Mouse (Mus musculus) CD4-positive, CD25-positive, alpha-beta regulatory T cell, adult 2 months (primary cell): ENCODE results near the gene Vsir.

Experiments used
- DNase-seq: peaks from one replicate; pipeline ENCODE4 v3.0.0-alpha.2; 2012; ENCODE audit warnings: low read depth, low spot score

Vsir gene

GRCm38 (mm10) chr10:60353241-60354002 is 6.8 kb downstream of the Vsir start:
- DNase-seq, result no peak

DNA sequence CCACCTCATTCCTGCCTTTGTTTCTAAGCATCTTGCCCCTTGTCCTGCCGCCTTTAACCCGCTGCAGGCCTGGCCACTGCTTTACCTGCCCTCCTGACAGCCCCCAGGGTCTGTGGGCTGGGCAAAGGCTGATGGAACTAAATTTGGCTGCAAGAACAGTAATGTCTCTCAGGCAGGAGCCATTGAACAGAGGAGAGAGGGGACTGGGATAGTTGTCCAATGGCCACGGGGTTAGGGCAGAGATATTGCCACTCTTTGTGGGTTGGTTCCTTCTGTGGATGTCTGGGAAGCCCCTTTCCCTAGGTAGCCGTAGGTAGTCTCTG is 7.3 kb downstream of the Vsir start:
- DNase-seq, result no peak

- no peak for DNase-seq
Observed at GRCm38 (mm10) chr10:60354881-60355677, 8.4 kb downstream of the Vsir start.

- no peak for DNase-seq
Observed at GRCm38 (mm10) chr10:60357441-60357840, 10.8 kb downstream of the Vsir start.

- DNase-seq, result no peak
Observed at GRCm38 (mm10) chr10:60357901-60358300, 11.2 kb downstream of the Vsir start.

GRCm38 (mm10) chr10:60358776-60359175 is 12.1 kb downstream of the Vsir start:
- DNase-seq, result no peak

DNA sequence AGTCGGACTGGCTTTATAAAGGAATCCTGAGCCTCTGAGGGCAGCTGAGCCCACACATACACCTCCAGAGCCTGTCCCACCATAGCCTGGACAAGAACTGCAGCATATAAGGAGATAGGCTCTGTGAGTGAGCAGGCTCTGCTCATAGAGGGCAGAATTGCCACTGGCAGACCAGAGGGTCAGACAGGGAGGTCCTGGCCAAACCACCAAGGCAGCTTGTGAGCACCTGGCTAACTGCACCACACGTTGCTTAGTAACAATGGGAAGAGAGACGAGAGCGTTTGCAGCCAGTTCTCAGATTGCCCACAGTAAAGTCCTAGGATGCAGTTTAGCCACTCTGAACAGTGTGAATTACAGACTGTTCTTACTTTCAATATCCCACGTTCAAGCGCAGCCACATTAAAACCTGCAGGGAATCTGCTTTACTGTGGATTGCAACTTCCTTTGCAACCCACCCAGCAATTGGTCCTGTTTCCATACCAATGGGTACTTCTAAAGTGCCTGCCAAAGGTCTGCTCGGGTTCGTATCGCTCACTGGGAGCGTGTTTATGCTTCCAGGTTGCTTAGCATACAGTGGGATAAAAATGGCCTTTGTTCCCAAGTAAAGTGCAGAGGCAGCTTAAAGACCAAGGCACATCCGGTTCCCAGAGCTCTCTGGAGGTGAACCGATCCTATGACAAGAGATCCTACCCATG is 15.1 kb downstream of the Vsir start:
- DNase-seq, result no peak

- DNase-seq, result no peak
Observed at GRCm38 (mm10) chr10:60362310-60362628, 15.6 kb downstream of the Vsir start.

DNA sequence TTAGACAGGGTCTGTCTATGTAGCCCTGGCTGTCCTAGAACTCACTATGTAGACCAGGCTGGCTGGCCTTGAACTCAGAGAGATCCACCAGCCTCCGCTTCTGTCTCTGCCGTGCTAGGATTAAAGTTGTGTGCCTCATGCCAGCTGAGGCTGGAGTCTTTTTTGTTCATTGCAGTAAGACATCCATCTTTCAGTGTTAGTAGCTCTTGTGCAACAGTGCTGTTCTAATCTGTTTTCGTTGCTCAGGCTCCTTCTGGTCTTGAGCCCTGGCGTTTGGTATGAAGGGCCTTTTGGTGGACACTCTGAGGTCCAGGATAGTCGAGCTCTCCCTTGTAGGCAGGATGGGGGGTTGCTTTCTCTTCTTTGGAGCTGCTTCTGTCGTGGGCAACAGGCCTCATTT is 16.8 kb downstream of the Vsir start:
- DNase-seq, result no peak

DNA sequence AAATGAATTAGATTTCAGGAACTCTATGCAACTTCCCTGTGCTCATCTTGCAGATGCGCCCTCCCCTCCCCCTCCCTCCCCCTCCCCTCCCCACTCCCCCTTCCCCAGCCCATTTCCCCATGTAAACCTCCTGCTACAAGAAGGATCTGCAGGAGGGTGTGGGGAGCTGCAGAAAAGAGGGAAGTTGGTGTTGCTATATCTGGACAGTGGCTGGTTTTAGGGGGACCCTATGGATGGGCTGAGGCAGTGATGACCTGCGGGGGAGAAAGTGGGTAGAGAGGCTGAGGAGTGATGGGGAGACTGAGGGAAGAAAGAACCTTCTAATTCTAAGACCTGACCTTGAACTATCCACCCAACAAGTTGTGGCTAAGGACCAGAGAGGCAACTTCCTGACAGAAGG is 20.5 kb downstream of the Vsir start:
- no peak for DNase-seq

DNA sequence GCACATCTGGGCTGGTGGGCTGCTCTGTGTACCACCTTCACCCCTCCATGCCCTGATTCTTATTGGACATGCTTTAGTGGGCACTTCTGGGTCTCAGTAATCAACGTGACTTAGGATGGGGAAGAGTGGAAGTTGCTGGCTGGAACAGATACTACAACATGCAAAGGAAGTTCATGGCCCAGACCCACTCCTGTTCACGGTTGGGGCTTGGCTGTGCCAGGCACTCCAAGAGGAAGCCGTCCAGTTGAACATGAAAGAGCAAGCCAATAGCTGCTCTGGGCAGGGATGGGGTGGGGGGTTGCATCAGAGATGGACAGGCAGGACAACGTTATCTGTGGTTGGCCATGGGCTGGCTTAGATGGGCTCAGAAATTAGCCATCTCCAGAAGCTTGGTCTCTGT is 21.3 kb downstream of the Vsir start:
- DNase-seq, result no peak

DNA sequence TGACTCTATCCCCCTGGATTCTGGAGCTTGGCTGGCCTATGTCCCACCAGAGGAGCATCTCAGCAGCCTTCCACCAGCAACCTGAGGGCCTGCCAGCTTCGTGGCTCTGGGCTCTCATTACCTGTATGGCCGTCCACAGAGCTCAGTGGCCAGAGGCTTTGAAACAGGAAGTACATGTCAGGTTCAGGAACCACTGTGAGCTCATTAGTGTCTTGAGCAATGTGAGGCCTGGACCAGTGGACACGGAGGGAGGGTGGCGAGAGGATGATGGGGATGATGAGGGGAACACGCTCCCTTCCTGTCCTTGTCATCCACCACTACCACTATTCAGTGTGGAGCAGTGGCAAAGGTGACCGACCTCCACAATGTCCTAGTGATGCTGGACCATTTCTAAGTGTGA is 22.8 kb downstream of the Vsir start:
- DNase-seq, result no peak

DNA sequence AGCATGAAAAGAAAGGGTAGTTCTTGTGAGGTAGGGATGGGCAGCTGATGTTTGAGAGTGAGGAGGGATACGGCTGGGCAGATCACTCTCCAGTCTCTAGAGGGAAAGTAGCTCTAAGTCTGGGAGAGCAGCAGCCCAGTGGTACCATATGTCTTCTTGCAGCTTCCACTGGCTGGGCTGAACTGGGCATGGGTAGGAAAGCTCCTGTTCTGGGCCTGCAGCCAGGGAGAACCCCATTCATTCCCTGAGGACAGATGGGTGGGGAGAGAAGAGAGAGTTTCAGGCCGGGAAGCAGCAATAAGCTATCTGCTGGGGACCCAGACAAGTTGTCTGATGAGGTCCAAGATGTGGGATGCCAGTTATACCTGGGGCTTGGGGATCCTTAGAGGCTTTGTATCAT is 23.4 kb downstream of the Vsir start:
- DNase-seq, result no peak

DNA sequence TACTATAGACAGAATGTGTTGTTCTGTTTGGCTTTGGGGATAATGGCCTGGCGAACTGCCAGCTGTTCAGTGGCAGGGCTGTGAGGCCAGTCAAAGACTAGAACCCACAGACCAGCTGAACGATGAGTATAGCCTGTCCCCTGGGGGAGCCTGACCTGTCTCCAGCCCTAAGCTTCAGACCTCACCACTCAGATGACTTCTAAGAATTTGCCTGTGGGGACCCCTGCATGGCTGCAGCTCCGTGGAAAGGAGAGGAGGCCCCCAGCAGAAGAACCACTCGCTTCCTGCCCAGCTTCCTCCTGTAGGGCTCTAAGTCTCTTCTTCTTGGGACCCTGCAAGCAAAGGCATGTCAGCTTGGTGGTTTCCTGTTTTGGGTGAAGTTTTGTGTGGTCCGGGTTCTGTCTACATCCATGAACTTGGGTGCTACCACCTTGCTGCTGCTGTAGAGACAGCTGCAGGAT is 24.0 kb downstream of the Vsir start:
- peak; percentile 57 for DNase-seq

GRCm38 (mm10) chr10:60371596-60372386 is 25.1 kb downstream of the Vsir start:
- DNase-seq, result peak; percentile 59

DNA sequence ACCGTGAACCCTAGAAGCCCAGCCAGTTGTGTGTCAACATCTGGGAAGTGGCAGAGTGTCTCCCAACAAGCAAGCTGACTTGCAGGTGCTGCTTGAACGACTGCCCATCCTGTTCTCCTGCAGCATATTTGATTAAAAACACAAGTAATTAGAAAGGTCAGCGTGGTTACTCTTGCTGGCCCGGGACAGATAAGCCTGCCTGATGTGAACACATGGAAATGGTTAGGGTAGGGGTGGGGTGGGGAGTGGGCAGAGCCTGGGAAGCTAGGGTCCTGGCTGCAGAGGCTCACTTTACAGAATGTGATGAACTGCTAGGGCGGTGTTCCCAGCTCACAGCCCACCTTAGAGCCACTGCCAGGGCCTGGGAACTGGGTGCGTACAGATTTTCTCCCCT is 26.9 kb downstream of the Vsir start:
- no peak for DNase-seq

DNA sequence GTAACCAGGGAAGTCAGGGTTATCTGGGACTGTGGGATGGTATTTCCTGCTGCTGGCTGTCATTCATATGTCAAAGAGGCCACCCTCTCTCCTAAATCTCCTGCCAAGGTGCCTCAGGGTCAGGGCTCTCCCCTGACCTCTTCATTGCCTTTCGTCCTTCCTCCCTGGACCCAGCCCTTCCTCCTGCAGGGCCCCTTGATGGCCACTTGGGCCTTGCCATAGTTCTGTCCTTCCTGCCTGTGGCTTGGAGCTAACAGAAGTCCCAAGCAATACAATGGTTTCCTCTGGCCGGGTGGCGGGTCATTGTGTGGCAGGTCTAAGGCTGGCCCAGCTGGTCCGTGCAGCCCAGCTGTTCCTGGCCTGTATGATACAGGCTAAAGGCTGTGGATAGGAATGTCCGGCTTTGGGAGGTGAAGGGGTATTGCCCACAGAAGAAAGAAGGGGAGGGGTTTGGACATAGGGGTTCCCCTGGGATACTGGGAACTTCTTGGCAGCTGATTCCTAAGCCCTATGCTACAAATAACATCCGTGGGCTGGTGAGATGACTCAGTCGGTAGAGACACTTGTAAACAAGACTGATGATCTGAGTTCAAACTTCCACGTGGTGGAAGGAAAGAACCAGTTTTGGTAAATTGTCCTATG is 27.4 kb downstream of the Vsir start:
- no peak for DNase-seq

DNA sequence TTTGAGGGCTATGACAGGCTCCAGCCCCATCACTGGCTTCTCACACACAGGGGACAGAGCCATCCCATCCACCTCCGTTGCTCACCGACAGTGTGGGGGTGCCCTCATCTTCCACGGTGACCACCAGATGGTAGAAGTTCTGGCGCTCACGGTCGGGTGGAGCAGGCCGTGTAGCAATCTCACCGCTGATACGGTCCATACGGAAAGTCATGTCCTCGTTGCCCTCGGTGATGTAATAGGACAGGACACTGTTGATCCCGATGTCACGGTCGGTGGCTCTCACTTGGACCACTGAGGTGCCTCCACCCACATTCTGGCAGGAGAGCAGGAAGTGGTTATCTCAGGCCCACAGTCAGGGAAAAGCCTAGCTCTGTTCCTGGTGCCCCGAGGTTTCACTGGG is 30.1 kb downstream of the Vsir start:
- no peak for DNase-seq

- no peak for DNase-seq
Observed at GRCm38 (mm10) chr10:60379419-60379957, 32.8 kb downstream of the Vsir start.

- peak; percentile 50 for DNase-seq
Observed at GRCm38 (mm10) chr10:60380229-60380628, 33.6 kb downstream of the Vsir start.
